Mouse (Mus musculus) kidney, postnatal 4 days (tissue): ENCODE results near the gene C130050O18Rik.

ENCODE experiments used
- DNase-seq, 2 experiments: peaks; one replicate each; pipeline ENCODE4 v3.0.0; 2021; ENCODE audit warnings: mixed read lengths in 2 of 2

C130050O18Rik gene

DNA sequence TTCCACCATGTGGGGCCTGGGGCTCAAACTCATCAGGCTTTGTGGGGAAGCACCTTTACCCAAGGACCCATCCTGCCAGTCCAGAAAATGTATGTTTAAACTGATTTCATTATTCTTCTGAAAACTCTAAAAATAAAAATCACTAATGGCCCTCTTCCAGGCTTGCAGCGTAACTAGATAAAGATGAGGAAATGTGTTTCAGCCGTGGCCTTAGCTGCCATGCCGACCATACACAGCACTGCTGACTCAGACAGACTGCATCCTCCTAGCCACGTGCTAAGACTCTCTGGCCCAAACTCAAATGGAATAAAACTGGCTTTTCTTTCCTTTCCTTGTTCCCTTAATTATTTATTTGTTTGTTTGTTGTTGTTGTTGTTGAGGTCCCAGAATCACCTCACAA lies 59.8 kb downstream of the C130050O18Rik start:
- DNase-seq = no peak
